Mouse (Mus musculus): ENCODE measurements around the gene Sync.

DNA sequence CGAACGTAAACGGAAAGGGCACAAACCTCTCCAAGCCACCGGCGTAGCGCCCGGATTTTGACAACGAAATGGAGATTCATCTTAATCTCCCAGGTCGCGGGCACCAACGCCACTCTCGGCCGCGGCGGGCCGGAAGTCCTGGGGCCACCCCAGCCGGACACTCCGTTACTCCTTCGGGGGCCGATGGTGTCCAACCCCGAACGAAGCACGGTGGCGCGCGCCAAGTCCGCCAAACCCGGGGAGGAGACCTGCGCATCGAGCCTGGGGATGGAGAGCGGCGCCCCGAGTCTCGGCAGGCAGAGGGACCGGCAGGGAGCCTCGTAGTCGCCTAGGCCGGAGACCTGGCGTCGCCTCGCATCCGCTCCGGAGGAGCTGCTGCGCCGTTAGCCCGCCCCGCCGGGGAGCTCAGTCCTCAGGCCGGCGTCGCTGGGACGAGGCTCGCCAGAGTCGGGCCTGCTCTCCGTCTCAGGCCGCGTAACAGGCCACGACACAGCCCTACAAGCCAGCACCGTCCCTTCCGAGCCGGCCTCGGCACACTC lies 47.3 kb downstream of the Sync start:
- no peak for TF ChIP-seq CTCF (IDR thresholded peaks at IDR 0.05; ENCODE audit: control insufficient read depth, insufficient read depth, low read length)
- no peak for TF ChIP-seq POLR2A (IDR thresholded peaks at IDR 0.05; ENCODE audit: borderline replicate concordance, control insufficient read depth, low read depth, low read length)
